Comparison of ENCODE assay signal across 13 mouse cellular contexts in the genomic region with DNA sequence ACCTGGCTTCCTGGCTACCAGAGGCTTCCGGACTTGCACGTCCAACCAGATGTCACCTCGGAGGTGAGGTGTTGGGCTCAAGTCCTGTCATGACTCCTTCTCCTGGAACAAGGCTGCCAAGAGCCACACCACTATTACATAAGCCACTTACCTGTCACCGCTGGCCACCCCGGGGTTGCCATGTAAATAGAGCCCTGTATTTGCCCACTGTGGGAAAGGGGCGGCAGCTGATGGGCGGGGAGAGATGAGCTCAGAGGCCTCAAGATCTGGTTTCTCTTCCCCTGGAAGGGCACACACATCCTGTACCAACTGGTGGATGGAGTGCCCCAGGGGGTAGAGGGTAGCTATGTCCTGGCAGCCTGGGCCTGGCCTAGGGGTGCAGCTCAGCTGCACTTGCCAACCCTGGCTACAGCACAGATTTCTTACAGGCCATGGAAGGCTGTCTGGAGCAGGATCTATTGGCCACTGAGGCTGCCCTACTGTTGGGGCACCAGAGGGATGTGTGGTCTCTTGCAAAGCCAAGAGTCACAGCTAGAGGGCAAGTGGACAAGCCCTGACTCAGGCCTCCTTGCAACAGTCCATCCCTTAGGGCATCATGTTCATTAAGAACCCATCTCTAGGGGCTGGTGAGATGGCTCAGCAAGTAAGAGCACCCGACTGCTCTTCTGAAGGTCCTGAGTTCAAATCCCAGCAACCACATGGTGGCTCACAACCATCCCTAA.
DNase-seq lines count a peak whose midpoint lies in the region; ATAC-seq and TF ChIP-seq lines count a peak whose summit lies in the region.
"Had no signal": no experiment of that assay in that cellular context is flagged by ENCODE, and none has a peak within 500 bp of the region (broad histone marks: within the 10 kb centered on the region; RNA-seq: fewer than 3 reads in every experiment).

No protein-coding gene starts in this region.

- no peaks in the 10 kb centered on the region for H3K9me3 ChIP-seq in liver, postnatal 0 days (ENCODE audit: low read length)
- H3K9me3 ChIP-seq in hindbrain, embryonic 13.5 days, result no peaks in the 10 kb centered on the region
- H3K9me3 ChIP-seq: embryonic facial prominence, embryonic 12.5 days; heart, embryonic 13.5 days; neural tube, embryonic 12.5 days had no signal

- no peak overlapping the region for H3K9ac ChIP-seq in liver, postnatal 0 days (replicated peaks)
- H3K9ac ChIP-seq in hindbrain, embryonic 13.5 days, result no peak overlapping the region
- H3K9ac ChIP-seq: embryonic facial prominence, embryonic 12.5 days; forebrain, postnatal 0 days; heart, embryonic 13.5 days; neural tube, embryonic 12.5 days had no signal

- no peak overlapping the region for H3K4me2 ChIP-seq in liver, postnatal 0 days (ENCODE audit: low read depth, low read length)
- no peak overlapping the region for H3K4me2 ChIP-seq in hindbrain, embryonic 13.5 days
- H3K4me2 ChIP-seq: embryonic facial prominence, embryonic 12.5 days; heart, embryonic 13.5 days; neural tube, embryonic 12.5 days had no signal

- H3K27me3 ChIP-seq in kidney, adult 2 months (replicated peaks; ENCODE audit: control insufficient read depth, insufficient read depth, low read length), result no peaks in the 10 kb centered on the region
- H3K27me3 ChIP-seq in liver, postnatal 0 days (ENCODE audit: insufficient read depth, low read length), result no peaks in the 10 kb centered on the region
- H3K27me3 ChIP-seq in splenic B cell, adult 2 months (ENCODE audit: control insufficient read depth, insufficient read depth, low read length, poor library complexity, severe bottlenecking), result no peaks in the 10 kb centered on the region
- no peaks in the 10 kb centered on the region for H3K27me3 ChIP-seq in hindbrain, embryonic 13.5 days
- H3K27me3 ChIP-seq: embryonic facial prominence, embryonic 12.5 days; heart, embryonic 13.5 days; neural tube, embryonic 12.5 days had no signal

- no peak for ATAC-seq in liver, postnatal 0 days
- no peak for ATAC-seq in activated CD4-positive, CD25-positive, alpha-beta regulatory T cell, adult 4 months
- no peak for ATAC-seq in hindbrain, embryonic 13.5 days (ENCODE audit: low FRiP score)
- ATAC-seq: forebrain, postnatal 0 days; intestine, embryonic 16.5 days had no signal

- no peak for TF ChIP-seq EP300 in liver, postnatal 0 days (IDR thresholded peaks at IDR 0.05; ENCODE audit: low read depth)

- 82% methylated on average over 8 of the region's 8 CpGs for WGBS in kidney, adult 2 months
- WGBS in liver, postnatal 0 days (ENCODE audit: insufficient replicate concordance), result 56% methylated on average over 8 of the region's 8 CpGs
- WGBS in hindbrain, embryonic 13.5 days, result 85% methylated on average over 8 of the region's 8 CpGs

- peak; percentile 30; the same call in 1 of the 2 replicates for TF ChIP-seq CTCF in kidney, adult 2 months (conservative IDR thresholded peaks at IDR 0.05; ENCODE audit: insufficient read depth, insufficient read length, low read depth, low read length)
- peak; percentile 34 for TF ChIP-seq CTCF in liver, postnatal 0 days (IDR thresholded peaks at IDR 0.05; ENCODE audit: low read depth)

- H3K27ac ChIP-seq in kidney, adult 2 months (ENCODE audit: insufficient read depth, low read depth, low read length), result no peak overlapping the region
- H3K27ac ChIP-seq in liver, postnatal 0 days (ENCODE audit: low read depth), result no peak overlapping the region
- H3K27ac ChIP-seq in hindbrain, embryonic 13.5 days, result no peak overlapping the region
- H3K27ac ChIP-seq: embryonic facial prominence, embryonic 12.5 days; heart, embryonic 13.5 days; neural tube, embryonic 12.5 days had no signal

- H3K4me3 ChIP-seq in kidney, adult 2 months (ENCODE audit: insufficient read depth, low read depth, low read length), result no peak overlapping the region
- H3K4me3 ChIP-seq in liver, postnatal 0 days (ENCODE audit: low read depth, low read length), result no peak overlapping the region
- no peak overlapping the region for H3K4me3 ChIP-seq in hindbrain, embryonic 13.5 days
- H3K4me3 ChIP-seq: embryonic facial prominence, embryonic 12.5 days; heart, embryonic 13.5 days; neural tube, embryonic 12.5 days had no signal

- no peak for DNase-seq in kidney, adult 2 months
- no peak for DNase-seq in kidney, postnatal 10 days
- DNase-seq in urinary bladder, postnatal 14 days (ENCODE audit: low spot score), result peak; percentile 22
- DNase-seq in urinary bladder, adult 2 months (ENCODE audit: low spot score), result no peak
- no peak for DNase-seq in liver, postnatal 0 days
- DNase-seq in splenic B cell, adult 2 months (ENCODE audit: low read depth, low spot score), result peak; percentile 38
- DNase-seq: forebrain, postnatal 0 days had no signal

- TF ChIP-seq POLR2A in kidney, adult 2 months (IDR thresholded peaks at IDR 0.05; ENCODE audit: low read depth, low read length), result no peak

- peaks cover 19% of the 10 kb centered on the region for H3K4me1 ChIP-seq in kidney, adult 2 months (ENCODE audit: control insufficient read depth, insufficient read depth, low read length)
- no peaks in the 10 kb centered on the region; the same call in 1 of the 2 replicates for H3K4me1 ChIP-seq in liver, postnatal 0 days (ENCODE audit: insufficient read depth)
- peaks cover 14% of the 10 kb centered on the region for H3K4me1 ChIP-seq in hindbrain, embryonic 13.5 days (replicated peaks)

- no peaks in the 10 kb centered on the region for H3K36me3 ChIP-seq in kidney, adult 2 months (ENCODE audit: control insufficient read depth, insufficient read depth, low read length)
- H3K36me3 ChIP-seq in liver, postnatal 0 days (replicated peaks; ENCODE audit: insufficient read depth, low read length), result no peaks in the 10 kb centered on the region
- H3K36me3 ChIP-seq in splenic B cell, adult 2 months (ENCODE audit: control insufficient read depth, insufficient read depth, low read length, poor library complexity, severe bottlenecking), result no peaks in the 10 kb centered on the region
- no peaks in the 10 kb centered on the region for H3K36me3 ChIP-seq in hindbrain, embryonic 13.5 days
- H3K36me3 ChIP-seq: embryonic facial prominence, embryonic 12.5 days; heart, embryonic 13.5 days; neural tube, embryonic 12.5 days had no signal

Comparison
In these comparisons a context has a peak if more than half of its experiments do, and no peak if none do; other contexts are left out.
1. DNase-seq: peak in urinary bladder, postnatal 14 days (single experiment) and splenic B cell, adult 2 months (single experiment); none in kidney, adult 2 months (single experiment), kidney, postnatal 10 days (single experiment), urinary bladder, adult 2 months (single experiment) and liver, postnatal 0 days (single experiment).